Mouse (Mus musculus) liver, embryonic 12.5 days (tissue): ENCODE measurements around the gene Gpr158. TPM values are rescaled to one million over a fixed set of nuclear protein-coding genes. Genes with fewer than 3 reads are reported as not detected.

Experiments
- ATAC-seq: fragments of 200-750 bp; cut with Nextera tagmentation; 2 replicates; pipeline ENCODE4 v1.8.0; 2017; ENCODE audit warnings: moderate number of reproducible peaks, mild to moderate bottlenecking, moderate library complexity
- H3K27ac ChIP-seq: fragments of 300-500 bp; sonication (generic); 2 replicates; pipeline ENCODE4 v1.5.1; 2016; ENCODE audit warnings: mild to moderate bottlenecking
- H3K27me3 ChIP-seq: fragments of 300-500 bp; sonication (generic); replicated peaks from 2 replicates; pipeline ENCODE4 v1.6.1; 2016; ENCODE audit warnings: mild to moderate bottlenecking, moderate library complexity
- H3K36me3 ChIP-seq: fragments of 300-500 bp; sonication (generic); 2 replicates; pipeline ENCODE4 v1.6.1; 2016; ENCODE audit warnings: mild to moderate bottlenecking, moderate library complexity
- H3K4me1 ChIP-seq: fragments of 300-500 bp; sonication (generic); 2 replicates; pipeline ENCODE4 v1.6.1; 2016
- H3K4me2 ChIP-seq: fragments of 300-500 bp; sonication (generic); 2 replicates; pipeline ENCODE4 v1.6.1; 2016; ENCODE audit warnings: mild to moderate bottlenecking, moderate library complexity
- H3K4me3 ChIP-seq: fragments of 300-500 bp; sonication (generic); 2 replicates; pipeline ENCODE4 v1.5.1; 2016; ENCODE audit warnings: mild to moderate bottlenecking, moderate library complexity
- H3K9ac ChIP-seq: fragments of 300-500 bp; sonication (generic); 2 replicates; pipeline ENCODE4 v1.6.1; 2016; ENCODE audit warnings: mild to moderate bottlenecking, moderate library complexity
- H3K9me3 ChIP-seq: fragments of 300-500 bp; sonication (generic); replicated peaks from 2 replicates; pipeline ENCODE4 v1.6.1; 2016; ENCODE audit warnings: mild to moderate bottlenecking, moderate library complexity
- WGBS: fragments of 180-500 bp; shearing (Covaris S2); methylation state at CpG from one replicate; pipeline ENCODE4 v1.1.7; 2016; ENCODE audit not compliant: insufficient replicate concordance; 5-methylcytosine and 5-hydroxymethylcytosine counted together
- polyA plus RNA-seq: library from polyadenylated mRNA; unstranded; fragments of >200 nt; fragmentation: Nextera tagmentation; extraction: Ambion mirVana; gene quantifications from 2 replicates; pipeline ENCODE4 v1.2.1, GENCODE M21; 2016

The Gpr158 gene
- polyA plus RNA-seq, 1 experiment from 2014 or later = not detected

DNA sequence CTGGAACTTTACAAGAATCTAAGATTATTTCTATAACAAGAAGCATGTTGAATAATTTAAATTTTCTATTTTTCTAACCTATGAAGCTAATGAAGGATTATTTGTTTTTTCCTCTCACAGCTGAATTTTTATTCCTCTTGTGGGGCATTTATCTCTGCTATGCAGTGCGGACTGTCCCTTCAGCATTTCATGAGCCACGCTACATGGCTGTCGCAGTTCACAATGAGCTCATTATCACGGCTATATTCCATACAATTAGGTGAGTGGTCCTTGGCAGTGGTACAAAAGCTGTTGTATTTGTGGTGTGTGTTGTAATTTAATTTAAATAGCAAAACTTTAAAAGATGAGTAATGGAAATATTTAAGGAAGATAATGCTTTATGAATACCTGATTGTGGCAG lies 443.1 kb downstream of the Gpr158 start:
- ATAC-seq = no peak
- no peak overlapping the region for H3K9ac ChIP-seq
- H3K27ac ChIP-seq = no peak overlapping the region
- WGBS = 79% methylated on average over 4 of the region's 4 CpGs
- H3K4me3 ChIP-seq = no peak overlapping the region
- H3K36me3 ChIP-seq = no peaks in the 10 kb centered on the region
- H3K27me3 ChIP-seq = no peaks in the 10 kb centered on the region
- no peaks in the 10 kb centered on the region for H3K9me3 ChIP-seq
- H3K4me2 ChIP-seq = no peak overlapping the region
- no peaks in the 10 kb centered on the region for H3K4me1 ChIP-seq

DNA sequence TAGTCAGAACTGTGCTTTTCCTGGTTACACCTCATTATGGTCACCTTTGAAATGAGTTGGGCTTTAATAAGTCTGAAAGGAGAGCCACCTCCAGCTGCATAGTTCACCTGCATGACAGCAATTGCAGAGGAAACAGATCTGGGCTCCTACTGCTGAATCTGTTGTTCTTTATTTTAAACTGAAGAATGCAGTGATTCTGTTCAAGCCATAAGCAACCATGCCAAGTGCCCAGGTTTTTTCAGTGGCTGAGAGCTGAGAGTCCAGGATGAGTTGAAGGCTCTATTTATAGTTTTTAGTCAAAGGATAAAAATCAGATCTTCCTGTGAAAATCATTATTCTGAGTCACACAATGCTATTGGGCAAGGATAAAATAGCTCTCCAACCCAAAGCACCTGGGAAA lies 496.7 kb downstream of the Gpr158 start:
- no peaks in the 10 kb centered on the region for H3K4me1 ChIP-seq
- H3K9ac ChIP-seq = no peak overlapping the region
- H3K4me2 ChIP-seq = no peak overlapping the region
- H3K36me3 ChIP-seq = no peaks in the 10 kb centered on the region
- no peaks in the 10 kb centered on the region for H3K9me3 ChIP-seq
- no peak for ATAC-seq
- no peak overlapping the region for H3K27ac ChIP-seq
- no peaks in the 10 kb centered on the region for H3K27me3 ChIP-seq
- H3K4me3 ChIP-seq = no peak overlapping the region

Other genes starting within 250 kb of the Gpr158 start
- gene Enkur, start 162.2 kb upstream of the Gpr158 start, polyA plus RNA-seq = not detected in 2 replicates
- gene Thnsl1, start 161.8 kb upstream of the Gpr158 start, polyA plus RNA-seq = 2.8 and 3.1 TPM in 2 replicates